Mouse (Mus musculus): ENCODE results near the gene Gdf9.

- TF ChIP-seq CTCF (IDR thresholded peaks at IDR 0.05; ENCODE audit: insufficient read depth, low read length), result no peak
- TF ChIP-seq POLR2A (IDR thresholded peaks at IDR 0.05; ENCODE audit: borderline replicate concordance, extremely low read depth, low read depth, low read length), result no peak
These were observed 12.8 kb upstream of the Gdf9 start for GRCm38 (mm10) chr11:53418048-53418447.

Data from lung, adult 2 months (tissue).